Mouse (Mus musculus) embryonic fibroblast, embryonic 13.5 days (primary cell): ENCODE measurements around the gene Pkig.

ENCODE experiments used
- CTCF ChIP-seq: IDR thresholded peaks from 2 replicates; pipeline ENCODE4 v1.5.1; 2011; ENCODE audit warnings: mild to moderate bottlenecking, control low read depth, low read length, moderate library complexity, borderline replicate concordance; ENCODE audit not compliant: insufficient read depth
- POLR2A ChIP-seq: IDR thresholded peaks from 2 replicates; pipeline ENCODE4 v1.6.1; 2011; ENCODE audit warnings: low read depth, mild to moderate bottlenecking, control low read depth, low read length, moderate library complexity

DNA sequence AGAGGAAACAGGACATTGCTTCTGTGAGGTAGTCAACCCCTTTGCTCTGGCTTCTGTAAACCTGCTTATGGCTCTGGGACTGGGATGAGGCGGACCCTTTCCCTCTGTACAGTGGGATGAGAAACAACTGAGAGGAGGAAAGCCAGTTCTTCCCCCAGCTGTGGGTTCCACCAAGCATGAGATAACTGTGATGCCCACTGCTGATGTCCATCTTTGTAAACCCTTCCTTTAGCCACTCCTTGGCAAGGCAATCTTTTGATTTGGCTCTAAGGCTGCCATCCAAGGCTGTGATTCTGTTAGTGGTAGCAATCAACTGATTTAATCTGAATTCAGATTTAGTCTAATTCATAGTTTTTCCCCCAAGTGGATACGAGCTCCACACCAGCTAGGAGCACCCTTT lies 700 bp upstream of the Pkig start:
- TF ChIP-seq CTCF (no peak), POLR2A (no peak)
